Mouse (Mus musculus) G1E (cell line): ENCODE data around the gene Rnf111. TPM values are rescaled to one million over a fixed set of nuclear protein-coding genes. Genes with fewer than 3 reads are reported as not detected.
"Not testable (repeated sequence)": the region's sequence is repeated elsewhere in the genome, so short reads cannot be mapped to it uniquely, and the experiment has no call there.

ENCODE experiments used
- ATAC-seq: 2 replicates; pipeline ENCODE4 v1.8.0; 2016; ENCODE audit warnings: mild to moderate bottlenecking; ENCODE audit not compliant: insufficient number of reproducible peaks, poor library complexity, low FRiP score, severe bottlenecking; ENCODE audit errors: extremely low read depth
- DNase-seq: peaks from one replicate; pipeline ENCODE4 v3.0.0; 2012; ENCODE audit warnings: low spot score
- H3K27me3 ChIP-seq: 2 replicates; pipeline ENCODE4 v1.6.1; 2012; ENCODE audit warnings: mild to moderate bottlenecking, low read length, inconsistent platforms; ENCODE audit not compliant: insufficient read depth
- H3K36me3 ChIP-seq: replicated peaks from 2 replicates; pipeline ENCODE3; 2012; ENCODE audit warnings: mild to moderate bottlenecking, inconsistent platforms
- H3K4me1 ChIP-seq: 2 replicates; pipeline ENCODE4 v1.6.1; 2012; ENCODE audit warnings: low read depth, low read length, inconsistent platforms, mixed read lengths; ENCODE audit not compliant: insufficient read depth
- H3K4me3 ChIP-seq: 2 replicates; pipeline ENCODE4 v1.5.1; 2012; ENCODE audit warnings: low read depth, mild to moderate bottlenecking, inconsistent platforms, low read length, moderate library complexity, mixed read lengths
- H3K9me3 ChIP-seq: replicated peaks from 2 replicates; pipeline ENCODE4 v1.6.1; 2012; ENCODE audit warnings: inconsistent platforms
- CTCF ChIP-seq: IDR thresholded peaks from 2 replicates; pipeline ENCODE4 v1.5.1; 2012; ENCODE audit warnings: low read depth, low read length, inconsistent platforms, mixed read lengths
- GATA1 ChIP-seq: IDR thresholded peaks from 2 replicates; pipeline ENCODE4 v1.6.1; 2012; ENCODE audit warnings: borderline replicate concordance, low read length, inconsistent platforms, mixed read lengths
- GATA2 ChIP-seq: IDR thresholded peaks from 2 replicates; pipeline ENCODE4 v1.6.1; 2012; ENCODE audit warnings: low read depth, low read length, inconsistent platforms, borderline replicate concordance
- POLR2AphosphoS5 ChIP-seq: IDR thresholded peaks from 2 replicates; pipeline ENCODE4 v1.6.1; 2012; ENCODE audit warnings: low read depth, low read length, inconsistent platforms; ENCODE audit not compliant: insufficient replicate concordance
- TAL1 ChIP-seq: conservative IDR thresholded peaks from 2 replicates; pipeline ENCODE4 v1.6.1; 2012; ENCODE audit warnings: low read depth, low read length, inconsistent platforms, mixed read lengths
- polyA plus RNA-seq: library from polyadenylated mRNA; stranded (reverse); fragments of >175 nt; gene quantifications from 2 replicates; pipeline ENCODE4 v1.2.3, GENCODE M21; 2012
- total RNA-seq, 2 experiments: library from RNA; stranded (forward) in 1 of 2; stranded (reverse) in 1 of 2; fragments of 200-1000 nt in 1 of 2; fragments of >200 nt in 1 of 2; fragmentation: Nextera tagmentation in 1 of 2; gene quantifications; 2 replicates each; pipeline ENCODE4 v1.2.3; 2014 to 2017

Rnf111 gene
- total and polyA plus RNA-seq, 3 experiments = 7.3 to 76.5 (median 39.4) TPM

DNA sequence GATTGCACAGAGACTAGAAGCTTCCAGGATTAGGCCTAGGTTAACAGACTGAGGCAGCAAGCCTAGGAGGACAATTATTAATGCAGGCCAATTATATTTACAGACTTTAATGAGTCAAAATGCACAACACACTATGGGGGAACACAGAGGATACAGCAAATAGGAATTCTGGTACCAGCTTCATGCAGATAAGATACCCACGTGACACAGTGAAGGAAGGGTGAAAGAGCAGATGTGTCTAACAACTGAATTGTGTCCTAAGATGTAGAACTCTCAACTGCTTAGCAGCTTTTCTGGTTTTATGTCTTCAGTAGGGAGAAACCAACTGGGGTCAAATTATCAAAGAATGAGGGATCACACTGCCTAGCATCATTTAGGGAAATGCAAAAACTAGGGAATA is 17.7 kb downstream of the Rnf111 start:
- no peak for DNase-seq
- ATAC-seq = no peak
- TF ChIP-seq POLR2AphosphoS5 (no peak), GATA2 (no peak), GATA1 (no peak), TAL1 (no peak), CTCF (no peak)
- no peaks in the 10 kb centered on the region for H3K9me3 ChIP-seq
- no peak overlapping the region for H3K4me3 ChIP-seq
- H3K27me3 ChIP-seq = no peaks in the 10 kb centered on the region
- peaks cover 16% of the 10 kb centered on the region for H3K4me1 ChIP-seq
- H3K36me3 ChIP-seq = peaks cover 78% of the 10 kb centered on the region

DNA sequence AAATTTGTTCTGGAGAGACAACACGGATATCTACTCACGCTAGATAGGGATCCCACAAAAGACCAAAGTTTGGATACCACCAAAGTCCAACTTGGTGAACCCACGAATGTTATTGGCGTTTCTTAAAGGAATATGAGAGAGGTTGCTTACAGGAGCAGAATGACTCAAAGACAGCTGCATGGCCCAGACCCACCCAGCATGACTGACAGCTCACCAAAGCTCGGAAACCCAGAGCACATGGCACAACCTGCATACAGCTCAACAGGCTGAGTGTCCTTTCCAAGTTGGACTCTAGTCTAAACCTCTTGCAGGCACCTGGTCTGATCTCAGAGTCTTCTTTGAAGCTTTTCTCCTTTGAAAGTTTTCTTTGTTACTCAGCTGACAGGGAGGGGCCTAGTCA is 20.0 kb downstream of the Rnf111 start:
- TF ChIP-seq GATA2 (no peak), POLR2AphosphoS5 (no peak)
- H3K4me1 ChIP-seq = peaks cover 16% of the 10 kb centered on the region
- ATAC-seq = no peak
- no peak overlapping the region for H3K4me3 ChIP-seq
- H3K36me3 ChIP-seq = peaks cover 77% of the 10 kb centered on the region
- no peaks in the 10 kb centered on the region for H3K9me3 ChIP-seq
- H3K27me3 ChIP-seq = no peaks in the 10 kb centered on the region
- DNase-seq = no peak

DNA sequence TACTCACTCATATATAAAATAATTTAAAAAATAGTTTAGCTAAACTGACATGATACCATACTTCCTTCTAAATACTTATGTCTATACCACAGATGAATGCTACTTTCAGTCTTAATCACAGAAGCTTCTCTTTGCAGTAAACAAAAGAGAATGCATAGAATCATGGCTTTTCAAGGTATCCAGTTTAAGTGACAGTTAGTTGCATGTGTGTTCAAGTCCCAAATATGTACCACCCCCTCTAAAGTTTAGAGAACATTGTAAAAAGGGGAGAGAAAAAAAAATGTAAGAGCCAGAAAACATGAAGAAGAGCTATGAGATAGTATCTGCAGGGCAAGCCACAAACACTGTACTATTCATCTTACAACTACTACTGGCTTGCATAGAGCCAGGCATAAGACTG is 21.7 kb downstream of the Rnf111 start:
- Histone ChIP-seq H3K4me3 (no peak overlapping the region), H3K9me3 (no peaks in the 10 kb centered on the region), H3K4me1 (peaks cover 16% of the 10 kb centered on the region), H3K36me3 (peaks cover 76% of the 10 kb centered on the region), H3K27me3 (no peaks in the 10 kb centered on the region)
- DNase-seq (no peak), ATAC-seq (no peak)
- TF ChIP-seq CTCF (no peak), GATA1 (no peak), POLR2AphosphoS5 (no peak), TAL1 (no peak), GATA2 (no peak)

DNA sequence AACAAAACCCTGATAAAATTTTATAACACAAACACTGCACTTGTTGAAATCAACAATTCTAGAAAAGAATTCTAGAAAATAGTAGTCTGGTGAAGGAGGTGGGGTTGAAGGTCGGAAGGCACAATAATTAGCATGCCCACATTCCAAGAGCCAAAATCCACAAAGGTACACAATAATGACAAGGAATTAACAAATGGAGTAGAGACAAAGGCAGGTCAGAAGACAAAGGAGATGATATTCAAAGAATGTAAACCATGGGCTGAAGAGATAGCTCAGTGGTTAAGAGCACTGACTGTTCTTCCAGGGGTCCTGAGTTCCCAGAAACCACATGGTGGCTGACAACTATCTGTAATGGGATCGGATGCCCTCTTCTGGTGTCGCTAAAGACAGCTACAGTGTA is 26.3 kb downstream of the Rnf111 start:
- DNase-seq (no peak), ATAC-seq (no peak)
- TF ChIP-seq CTCF (no peak), POLR2AphosphoS5 (no peak), GATA1 (no peak), TAL1 (no peak), GATA2 (no peak)
- peaks cover 79% of the 10 kb centered on the region for H3K36me3 ChIP-seq
- peaks cover 9% of the 10 kb centered on the region for H3K4me1 ChIP-seq
- no peaks in the 10 kb centered on the region for H3K9me3 ChIP-seq
- H3K4me3 ChIP-seq = no peak overlapping the region
- H3K27me3 ChIP-seq = no peaks in the 10 kb centered on the region

DNA sequence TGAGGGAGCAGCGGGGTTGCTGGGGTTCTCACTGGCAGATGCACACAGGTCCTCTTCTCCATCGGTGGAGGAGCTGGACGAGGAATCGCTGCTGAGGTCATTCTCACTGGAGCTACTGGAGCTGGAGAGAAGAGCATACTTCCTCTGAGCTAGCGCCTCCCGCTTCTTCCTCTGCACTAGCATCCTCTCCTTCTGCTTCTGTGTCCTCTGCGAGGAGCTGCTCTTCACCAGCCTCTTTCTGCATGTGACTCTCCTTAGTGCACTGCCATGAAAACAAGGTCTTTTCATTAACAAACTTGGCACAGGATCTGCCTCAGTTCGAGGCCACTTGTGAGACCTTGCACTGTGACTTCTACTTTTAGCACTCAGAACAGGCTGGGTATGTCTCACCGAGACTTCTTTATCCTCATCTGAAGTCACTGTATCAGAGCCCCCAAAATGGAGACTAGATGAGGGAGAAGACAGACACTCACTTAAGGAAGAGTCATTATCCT is 27.7 kb downstream of the Rnf111 start:
- Histone ChIP-seq H3K27me3 (no peaks in the 10 kb centered on the region), H3K4me3 (no peak overlapping the region), H3K36me3 (peaks cover 73% of the 10 kb centered on the region), H3K9me3 (no peaks in the 10 kb centered on the region), H3K4me1 (peaks cover 4% of the 10 kb centered on the region)
- TF ChIP-seq GATA2 (no peak), POLR2AphosphoS5 (no peak), TAL1 (no peak), GATA1 (no peak), CTCF (no peak)
- ATAC-seq (no peak), DNase-seq (no peak)

DNA sequence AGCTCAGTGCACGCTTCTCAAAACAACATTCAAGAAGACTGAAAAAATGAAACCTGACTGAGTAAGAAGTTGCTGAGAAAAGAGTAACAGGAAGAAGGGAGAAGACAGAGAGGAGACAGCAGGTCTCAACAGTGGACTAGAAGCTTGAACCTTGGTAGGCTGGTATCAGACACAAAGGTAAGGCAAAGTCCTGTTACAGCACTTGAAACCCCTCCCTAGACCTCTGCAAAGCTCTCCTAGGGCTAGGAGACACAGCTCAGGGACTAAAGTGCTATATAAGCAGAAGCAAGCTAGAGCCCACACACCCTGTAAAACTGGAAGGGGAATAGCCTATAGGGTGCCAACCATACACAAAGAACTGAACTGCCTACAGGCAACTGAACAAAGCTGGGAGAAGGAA is 30.1 kb downstream of the Rnf111 start:
- no peak for ATAC-seq
- H3K36me3 ChIP-seq = peaks cover 64% of the 10 kb centered on the region

DNA sequence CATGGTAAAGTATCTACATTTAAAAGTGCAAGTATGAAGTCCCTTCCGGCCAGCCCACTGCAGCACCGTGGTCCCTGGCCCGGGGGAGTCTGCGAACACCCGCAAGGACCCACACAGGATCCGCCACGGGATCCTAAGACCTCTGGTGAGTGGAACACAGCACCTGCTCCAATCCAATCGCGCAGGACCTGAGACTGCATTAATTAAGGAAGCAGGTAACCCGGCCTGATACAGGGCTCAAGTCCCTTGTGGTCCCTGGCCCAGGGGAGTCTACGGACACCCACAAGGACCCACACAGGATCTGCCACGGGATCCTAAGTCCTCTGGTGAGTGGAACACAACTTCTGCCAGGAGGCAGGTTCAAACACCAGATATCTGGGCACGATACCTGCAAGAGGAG is 40.4 kb downstream of the Rnf111 start:
- not testable (repeated sequence) for DNase-seq, H3K4me3 ChIP-seq, H3K27me3 ChIP-seq, H3K9me3 ChIP-seq, H3K4me1 ChIP-seq, ATAC-seq
- peaks cover 40% of the 10 kb centered on the region for H3K36me3 ChIP-seq

More for the DNA sequence above, 30.1 kb downstream of the Rnf111 start:
- TF ChIP-seq CTCF (no peak), GATA1 (no peak), GATA2 (no peak), TAL1 (no peak), POLR2AphosphoS5 (no peak)
- no peak overlapping the region for H3K4me3 ChIP-seq
- no peaks in the 10 kb centered on the region for H3K27me3 ChIP-seq
- no peak for DNase-seq
- peaks cover 4% of the 10 kb centered on the region for H3K4me1 ChIP-seq
- no peaks in the 10 kb centered on the region for H3K9me3 ChIP-seq
